Mouse (Mus musculus): ENCODE measurements around the gene Gm5478. TPM values are rescaled to one million over a fixed set of nuclear protein-coding genes. Genes with fewer than 3 reads are reported as not detected.
"Not testable (repeated sequence)": the region's sequence is repeated elsewhere in the genome, so short reads cannot be mapped to it uniquely, and the experiment has no call there.

Gene Gm5478
- polyA plus RNA-seq (2016; fragmentation: Nextera tagmentation; extraction: Ambion mirVana): not detected in 2 replicates

GRCm38 (mm10) chr15:101647280-101647679 is at the start of gene Gm5478:
Gene Gm5478, minus strand, starts transcription at chr15:101647380.
- DNase-seq (ENCODE audit: extremely low spot score, low spot score): no peak
- no peaks in the 10 kb centered on the region for H3K27me3 ChIP-seq (ENCODE audit: poor library complexity, severe bottlenecking)
- no peak within 1 kb of the TSS for H3K4me3 ChIP-seq
- H3K27ac ChIP-seq: no peak within 1 kb of the TSS
- 84% methylated on average over 3 of the region's 3 CpGs for WGBS
- H3K4me1 ChIP-seq: no peaks in the 10 kb centered on the region
- no peaks in the 10 kb centered on the region for H3K9me3 ChIP-seq
- H3K36me3 ChIP-seq (replicated peaks): no peaks in the 10 kb centered on the region

GRCm38 (mm10) chr15:101694207-101694606 is 47.0 kb upstream of the Gm5478 start, which contains the start of gene Krt6a:
Gene Krt6a, minus strand, starts transcription at chr15:101694307.
- WGBS: 90% methylated on average over 5 of the region's 5 CpGs
- Histone ChIP-seq H3K4me3 (no peak within 1 kb of the TSS), H3K27ac (no peak within 1 kb of the TSS), H3K9me3 (no peaks in the 10 kb centered on the region), H3K36me3 (replicated peaks) (no peaks in the 10 kb centered on the region), H3K4me1 (peaks cover 1% of the 10 kb centered on the region), H3K27me3 (ENCODE audit: poor library complexity, severe bottlenecking) (no peaks in the 10 kb centered on the region)
- no peak for DNase-seq (ENCODE audit: extremely low spot score, low spot score)

GRCm38 (mm10) chr15:101690460-101690859 is 43.3 kb upstream of the Gm5478 start:
- not testable (repeated sequence) for H3K4me3 ChIP-seq; H3K9me3 ChIP-seq; H3K36me3 ChIP-seq (replicated peaks); DNase-seq (ENCODE audit: extremely low spot score, low spot score); H3K27me3 ChIP-seq (ENCODE audit: poor library complexity, severe bottlenecking); H3K4me1 ChIP-seq; H3K27ac ChIP-seq
- WGBS: 90% methylated on average over 5 of the region's 5 CpGs

GRCm38 (mm10) chr15:101688161-101688560 is 41.0 kb upstream of the Gm5478 start:
- no peaks in the 10 kb centered on the region for H3K4me1 ChIP-seq
- no peaks in the 10 kb centered on the region for H3K9me3 ChIP-seq
- 89% methylated on average over 2 of the region's 2 CpGs for WGBS
- no peak for DNase-seq (ENCODE audit: extremely low spot score, low spot score)
- no peaks in the 10 kb centered on the region for H3K27me3 ChIP-seq (ENCODE audit: poor library complexity, severe bottlenecking)
- H3K4me3 ChIP-seq: no peak overlapping the region
- H3K27ac ChIP-seq: no peak overlapping the region
- no peaks in the 10 kb centered on the region for H3K36me3 ChIP-seq (replicated peaks)

GRCm38 (mm10) chr15:101680187-101680586 is 33.0 kb upstream of the Gm5478 start, which contains the start of gene Krt6b:
Gene Krt6b, minus strand, starts transcription at chr15:101680287.
- 77% methylated on average over 2 of the region's 2 CpGs for WGBS
- H3K4me3 ChIP-seq: no peak within 1 kb of the TSS

GRCm38 (mm10) chr15:101675978-101676377 is 28.8 kb upstream of the Gm5478 start:
- H3K9me3 ChIP-seq: no peaks in the 10 kb centered on the region
- no peak overlapping the region for H3K4me3 ChIP-seq
- DNase-seq (ENCODE audit: extremely low spot score, low spot score): no peak
- H3K36me3 ChIP-seq (replicated peaks): no peaks in the 10 kb centered on the region
- no peak overlapping the region for H3K27ac ChIP-seq
- 94% methylated on average over 1 of the region's 1 CpGs for WGBS
- no peaks in the 10 kb centered on the region for H3K4me1 ChIP-seq
- no peaks in the 10 kb centered on the region for H3K27me3 ChIP-seq (ENCODE audit: poor library complexity, severe bottlenecking)

More at GRCm38 (mm10) chr15:101680187-101680586, 33.0 kb upstream of the Gm5478 start, which contains the start of gene Krt6b:
- DNase-seq (ENCODE audit: extremely low spot score, low spot score): no peak
- Histone ChIP-seq H3K27ac (no peak within 1 kb of the TSS), H3K9me3 (no peaks in the 10 kb centered on the region), H3K36me3 (replicated peaks) (no peaks in the 10 kb centered on the region), H3K27me3 (ENCODE audit: poor library complexity, severe bottlenecking) (no peaks in the 10 kb centered on the region), H3K4me1 (no peaks in the 10 kb centered on the region)

- H3K27ac ChIP-seq: no peak overlapping the region
- H3K36me3 ChIP-seq (replicated peaks): no peaks in the 10 kb centered on the region
- H3K4me1 ChIP-seq: no peaks in the 10 kb centered on the region
- 94% methylated on average over 5 of the region's 5 CpGs for WGBS
- no peaks in the 10 kb centered on the region for H3K27me3 ChIP-seq (ENCODE audit: poor library complexity, severe bottlenecking)
- no peaks in the 10 kb centered on the region for H3K9me3 ChIP-seq
- no peak for DNase-seq (ENCODE audit: extremely low spot score, low spot score)
- H3K4me3 ChIP-seq: no peak overlapping the region
Observed at GRCm38 (mm10) chr15:101652736-101653265, 5.6 kb upstream of the Gm5478 start.

GRCm38 (mm10) chr15:101627884-101628283 is 19.3 kb downstream of the Gm5478 start, which contains the start of gene Gm5414:
Gene Gm5414, minus strand, starts transcription at chr15:101628188.
- Histone ChIP-seq H3K9me3 (no peaks in the 10 kb centered on the region), H3K4me3 (no peak within 1 kb of the TSS), H3K4me1 (0 out of 2 replicates have a peak, but pooled peaks cover 7% of the 10 kb centered on the region), H3K27me3 (ENCODE audit: poor library complexity, severe bottlenecking) (no peaks in the 10 kb centered on the region), H3K27ac (no peak within 1 kb of the TSS), H3K36me3 (replicated peaks) (no peaks in the 10 kb centered on the region)
- WGBS: 78% methylated on average over 2 of the region's 2 CpGs
- DNase-seq (ENCODE audit: extremely low spot score, low spot score): no peak

- H3K4me3 ChIP-seq: no peak overlapping the region
- H3K4me1 ChIP-seq: no peaks in the 10 kb centered on the region
- DNase-seq (ENCODE audit: extremely low spot score, low spot score): no peak
- H3K27ac ChIP-seq: no peak overlapping the region
- no peaks in the 10 kb centered on the region for H3K27me3 ChIP-seq (ENCODE audit: poor library complexity, severe bottlenecking)
- H3K36me3 ChIP-seq (replicated peaks): no peaks in the 10 kb centered on the region
- H3K9me3 ChIP-seq: peaks cover 3% of the 10 kb centered on the region; the same call in 1 of the 2 replicates
- 79% methylated on average over 6 of the region's 6 CpGs for WGBS
Observed at GRCm38 (mm10) chr15:101599123-101599522, 48.1 kb downstream of the Gm5478 start.

Small RNAs within 50 kb of the gene (microRNA-seq; reads per million reads assigned to microRNA genes)
- gene Gm44342: not detected
- gene Gm44383: not detected
- not detected for gene Gm44479

Other genes with a start within 250 kb of the Gm5478 start
- gene Krt7, start 236.3 kb downstream of the Gm5478 start, polyA plus RNA-seq (2016; fragmentation: Nextera tagmentation; extraction: Ambion mirVana): 12.2 and 12.4 TPM in 2 replicates
- gene Krt87, start 208.6 kb downstream of the Gm5478 start, polyA plus RNA-seq (2016; fragmentation: Nextera tagmentation; extraction: Ambion mirVana): 0.10 TPM in 1 of 2 replicates, not detected in the other
- not detected in 2 replicates for gene Krt88, start 199.6 kb downstream of the Gm5478 start, polyA plus RNA-seq (2016; fragmentation: Nextera tagmentation; extraction: Ambion mirVana)
- not detected in 2 replicates for gene Krt81, start 183.6 kb downstream of the Gm5478 start, polyA plus RNA-seq (2016; fragmentation: Nextera tagmentation; extraction: Ambion mirVana)
- gene Krt86, start 173.9 kb downstream of the Gm5478 start, polyA plus RNA-seq (2016; fragmentation: Nextera tagmentation; extraction: Ambion mirVana): 0.07 TPM in 1 of 2 replicates, not detected in the other
- gene Krt83, start 155.9 kb downstream of the Gm5478 start, polyA plus RNA-seq (2016; fragmentation: Nextera tagmentation; extraction: Ambion mirVana): not detected in 2 replicates
- not detected in 2 replicates for gene Gm49425, start 130.1 kb downstream of the Gm5478 start, polyA plus RNA-seq (2016; fragmentation: Nextera tagmentation; extraction: Ambion mirVana)
- gene Krt84, start 114.6 kb downstream of the Gm5478 start, polyA plus RNA-seq (2016; fragmentation: Nextera tagmentation; extraction: Ambion mirVana): not detected in 2 replicates
- not detected in 2 replicates for gene Krt82, start 96.7 kb downstream of the Gm5478 start, polyA plus RNA-seq (2016; fragmentation: Nextera tagmentation; extraction: Ambion mirVana)
- gene Krt90, start 84.4 kb downstream of the Gm5478 start, polyA plus RNA-seq (2016; fragmentation: Nextera tagmentation; extraction: Ambion mirVana): 0.75 and 0.88 TPM in 2 replicates
- gene Krt75, start 73.5 kb downstream of the Gm5478 start, polyA plus RNA-seq (2016; fragmentation: Nextera tagmentation; extraction: Ambion mirVana): not detected in 2 replicates
- gene Gm5414, start 19.2 kb downstream of the Gm5478 start, polyA plus RNA-seq (2016; fragmentation: Nextera tagmentation; extraction: Ambion mirVana): not detected in 2 replicates
- gene Krt6b, start 32.9 kb upstream of the Gm5478 start, polyA plus RNA-seq (2016; fragmentation: Nextera tagmentation; extraction: Ambion mirVana): not detected in 2 replicates
- gene Krt6a, start 46.9 kb upstream of the Gm5478 start, polyA plus RNA-seq (2016; fragmentation: Nextera tagmentation; extraction: Ambion mirVana): not detected in 2 replicates
- gene Krt5, start 65.5 kb upstream of the Gm5478 start, polyA plus RNA-seq (2016; fragmentation: Nextera tagmentation; extraction: Ambion mirVana): 0.37 and 0.41 TPM in 2 replicates
- not detected in 2 replicates for gene Krt71, start 95.7 kb upstream of the Gm5478 start, polyA plus RNA-seq (2016; fragmentation: Nextera tagmentation; extraction: Ambion mirVana)
- not detected in 2 replicates for gene Krt72, start 139.1 kb upstream of the Gm5478 start, polyA plus RNA-seq (2016; fragmentation: Nextera tagmentation; extraction: Ambion mirVana)
- gene Krt73, start 155.0 kb upstream of the Gm5478 start, polyA plus RNA-seq (2016; fragmentation: Nextera tagmentation; extraction: Ambion mirVana): not detected in 2 replicates
- gene Krt2, start 170.8 kb upstream of the Gm5478 start, polyA plus RNA-seq (2016; fragmentation: Nextera tagmentation; extraction: Ambion mirVana): not detected in 2 replicates
- 0.71 and 1.2 TPM in 2 replicates for gene Krt1, start 203.4 kb upstream of the Gm5478 start, polyA plus RNA-seq (2016; fragmentation: Nextera tagmentation; extraction: Ambion mirVana)
- not detected in 2 replicates for gene Krt77, start 222.3 kb upstream of the Gm5478 start, polyA plus RNA-seq (2016; fragmentation: Nextera tagmentation; extraction: Ambion mirVana)
- not detected in 2 replicates for gene Krt76, start 245.5 kb upstream of the Gm5478 start, polyA plus RNA-seq (2016; fragmentation: Nextera tagmentation; extraction: Ambion mirVana)

Data from forebrain, embryonic 10.5 days (tissue).